Mouse (Mus musculus): ENCODE measurements around the gene Gm37240.

Gene Gm37240

DNA sequence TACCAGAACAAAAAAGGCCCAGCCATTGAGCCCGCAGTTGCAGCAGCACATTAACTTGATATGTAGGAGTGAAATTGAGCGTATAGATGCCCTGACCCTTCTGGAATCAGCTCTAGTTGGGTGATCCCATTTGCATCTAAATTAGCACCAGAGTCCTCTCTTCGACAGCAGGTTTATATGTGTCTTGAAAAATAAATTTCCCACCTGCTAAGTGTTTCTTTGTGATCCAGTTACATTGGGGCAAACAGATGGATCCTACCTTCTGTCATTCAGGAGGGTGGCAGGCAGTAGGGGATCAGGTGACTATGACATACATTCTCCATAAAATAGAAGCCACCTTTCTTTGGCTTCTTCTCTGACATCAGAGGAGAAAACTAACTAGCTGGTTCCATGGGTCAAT is 192.3 kb downstream of the Gm37240 start:
- in situ Hi-C loops (cut with MboI; ENCODE audit: unreplicated experiment in 2 of 2): no loop called here

DNA sequence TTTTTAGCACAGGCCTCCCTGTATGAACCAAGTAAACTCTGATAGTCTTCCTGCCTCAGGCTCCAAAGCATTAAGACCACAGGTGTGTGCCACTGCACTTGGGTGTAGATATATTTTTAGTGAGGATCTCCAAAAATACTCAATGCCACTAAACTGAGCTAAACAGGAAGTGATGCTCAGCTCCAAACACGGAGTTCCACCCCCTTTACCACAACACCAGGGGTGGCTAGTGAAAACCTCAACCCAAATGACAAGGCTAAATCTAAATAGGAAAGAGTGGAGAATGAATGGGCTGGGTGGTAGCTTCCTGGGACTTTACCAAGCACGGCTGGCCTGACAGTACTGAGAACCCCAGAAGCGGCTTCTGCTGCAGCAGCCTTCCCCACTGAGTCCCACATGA is 194.3 kb downstream of the Gm37240 start:
- in situ Hi-C loops (cut with MboI; ENCODE audit: unreplicated experiment in 2 of 2): no loop called here

- in situ Hi-C loops (cut with MboI; ENCODE audit: unreplicated experiment in 2 of 2): no loop called here
Measured at GRCm38 (mm10) chr3:85691134-85691533, 196.2 kb downstream of the Gm37240 start.

- in situ Hi-C loops (cut with MboI; ENCODE audit: unreplicated experiment in 2 of 2): no loop called here
Measured at GRCm38 (mm10) chr3:85688341-85688740, 199.0 kb downstream of the Gm37240 start.

DNA sequence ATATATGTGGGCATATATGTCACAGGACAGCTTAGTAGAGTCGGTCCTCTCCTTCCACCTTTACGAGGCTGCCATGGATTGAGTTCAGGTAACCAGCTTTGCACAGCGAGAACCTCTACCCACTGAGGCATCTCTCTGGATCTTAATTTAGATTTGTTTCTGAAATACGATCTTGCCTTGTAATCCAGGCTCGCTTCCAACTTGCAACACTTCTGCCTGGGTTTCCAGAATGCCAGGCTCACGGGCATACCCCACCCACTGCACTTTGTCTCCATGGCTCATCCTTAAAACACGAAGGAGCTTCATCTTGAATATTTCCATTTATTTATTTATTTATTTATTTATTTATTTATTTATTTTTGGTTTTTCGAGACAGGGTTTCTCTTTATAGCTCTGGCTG is 202.0 kb downstream of the Gm37240 start:
- in situ Hi-C loops (cut with MboI; ENCODE audit: unreplicated experiment in 2 of 2): no loop called here

DNA sequence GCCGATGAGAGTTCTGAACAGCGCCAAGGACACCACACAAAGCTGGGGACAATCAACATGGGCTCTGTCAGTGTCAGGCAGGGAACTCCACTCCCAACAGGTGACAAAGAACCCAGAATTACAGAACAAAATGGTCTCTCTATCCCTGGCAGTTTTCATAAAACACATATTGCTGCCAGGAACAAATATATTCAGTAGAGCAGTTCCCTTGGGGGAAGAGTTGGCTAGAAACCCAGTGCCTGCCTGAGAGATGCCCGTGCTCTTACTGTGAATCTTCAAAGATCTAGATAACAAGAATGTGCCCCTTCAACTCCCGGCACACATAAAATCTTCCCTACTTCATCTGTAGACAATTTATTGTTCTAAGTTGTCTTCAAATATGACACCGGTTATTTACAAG is 203.7 kb downstream of the Gm37240 start:
- in situ Hi-C loops (cut with MboI; ENCODE audit: unreplicated experiment in 2 of 2): no loop called here

DNA sequence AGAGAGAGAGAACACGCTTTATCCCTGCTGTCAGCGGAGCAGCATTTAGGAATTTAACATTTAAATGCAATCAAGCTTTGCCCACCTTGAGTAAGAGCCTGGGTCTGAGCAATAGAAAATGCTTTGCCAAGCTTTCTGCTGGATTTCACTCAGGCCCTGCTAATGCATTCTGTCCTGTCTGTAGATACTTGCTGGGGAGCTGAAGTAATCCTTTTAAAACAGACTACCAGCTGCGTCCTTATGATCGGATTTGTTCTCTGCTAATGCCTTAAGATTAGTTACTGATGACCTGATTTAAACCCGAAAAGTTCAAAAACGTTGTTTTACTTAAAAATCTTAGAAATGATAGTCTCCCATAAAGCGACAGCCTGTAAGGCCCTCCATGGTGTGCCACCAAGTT is 206.2 kb downstream of the Gm37240 start:
- in situ Hi-C loops (cut with MboI; ENCODE audit: unreplicated experiment in 2 of 2): no loop called here

- in situ Hi-C loops (cut with MboI; ENCODE audit: unreplicated experiment in 2 of 2): no loop called here
Measured at GRCm38 (mm10) chr3:85679960-85680359, 207.4 kb downstream of the Gm37240 start.

DNA sequence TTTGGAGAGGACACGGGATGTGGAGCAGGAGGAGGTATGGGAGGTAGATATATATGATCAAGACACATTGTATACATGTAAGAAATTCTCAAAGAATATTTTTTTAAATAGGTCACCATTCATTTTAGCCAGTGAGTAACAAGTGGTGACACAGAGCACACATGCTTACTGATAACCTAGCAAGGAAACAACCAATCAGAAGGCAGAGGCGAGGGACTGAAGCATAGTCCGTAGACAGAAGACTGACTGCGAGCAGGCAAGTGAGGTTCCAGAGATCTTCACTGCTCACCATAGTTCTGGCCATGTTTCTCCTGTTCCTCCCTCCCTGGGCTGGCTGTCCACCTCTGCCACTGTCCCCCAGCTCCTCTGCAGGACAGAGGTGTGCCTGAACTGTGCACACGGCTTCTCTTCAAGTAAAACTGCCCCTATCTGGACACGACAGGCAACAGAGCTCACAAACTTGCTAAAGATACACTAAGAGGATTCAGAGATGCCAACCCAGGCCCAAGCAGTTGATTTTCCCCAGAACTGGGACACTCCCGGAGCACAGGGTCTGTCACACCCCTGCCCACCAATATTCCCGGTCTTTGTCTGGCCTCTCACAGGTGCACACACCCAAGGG is 207.9 kb downstream of the Gm37240 start:
- in situ Hi-C loops (cut with MboI; ENCODE audit: unreplicated experiment in 2 of 2): no loop called here

GRCm38 (mm10) chr3:85677952-85678351 is 209.4 kb downstream of the Gm37240 start:
- in situ Hi-C loops (cut with MboI; ENCODE audit: unreplicated experiment in 2 of 2): no loop called here

DNA sequence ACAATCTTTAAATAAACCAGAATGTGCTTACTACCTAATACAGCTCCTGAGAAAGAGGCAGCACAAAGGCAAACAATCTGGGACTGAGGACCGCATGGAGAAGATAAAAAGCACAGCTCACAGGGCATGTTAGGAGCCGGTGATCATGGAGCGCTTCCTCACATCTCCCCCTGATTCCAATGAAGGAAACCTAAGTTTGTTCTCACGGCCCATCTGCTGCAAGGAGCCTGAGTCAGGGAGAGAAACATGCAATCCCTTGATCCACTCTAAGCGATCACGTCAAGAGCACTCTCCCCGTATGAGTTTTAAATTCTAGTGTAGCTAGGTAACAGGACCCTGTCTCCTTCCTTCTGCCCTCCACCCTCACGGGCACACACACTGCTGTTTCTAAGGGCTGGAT is 210.2 kb downstream of the Gm37240 start:
- in situ Hi-C loops (cut with MboI; ENCODE audit: unreplicated experiment in 2 of 2): no loop called here

DNA sequence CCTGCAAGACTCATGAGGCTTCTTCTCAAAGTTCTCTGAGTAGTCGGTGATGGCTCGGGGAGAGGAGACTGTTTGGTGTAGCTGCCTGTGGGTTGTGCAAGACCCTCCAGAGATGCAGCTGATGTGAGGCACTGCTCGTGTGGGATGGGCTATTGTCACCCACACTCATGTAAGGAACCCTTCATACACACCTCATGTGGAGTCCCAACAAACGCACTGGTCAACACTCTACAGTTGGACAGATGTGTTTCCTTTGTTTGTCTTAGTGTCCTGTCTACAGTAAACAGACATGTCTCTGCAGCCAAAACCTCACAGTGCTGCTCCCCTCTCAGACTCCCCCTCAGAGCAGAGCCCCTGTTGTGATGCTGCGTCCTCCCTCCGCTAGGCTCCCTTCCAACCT is 217.5 kb downstream of the Gm37240 start:
- in situ Hi-C loops (cut with MboI; ENCODE audit: unreplicated experiment in 2 of 2): no loop called here

GRCm38 (mm10) chr3:85667683-85668082 is 219.6 kb downstream of the Gm37240 start:
- in situ Hi-C loops (cut with MboI; ENCODE audit: unreplicated experiment in 2 of 2): no loop called here

DNA sequence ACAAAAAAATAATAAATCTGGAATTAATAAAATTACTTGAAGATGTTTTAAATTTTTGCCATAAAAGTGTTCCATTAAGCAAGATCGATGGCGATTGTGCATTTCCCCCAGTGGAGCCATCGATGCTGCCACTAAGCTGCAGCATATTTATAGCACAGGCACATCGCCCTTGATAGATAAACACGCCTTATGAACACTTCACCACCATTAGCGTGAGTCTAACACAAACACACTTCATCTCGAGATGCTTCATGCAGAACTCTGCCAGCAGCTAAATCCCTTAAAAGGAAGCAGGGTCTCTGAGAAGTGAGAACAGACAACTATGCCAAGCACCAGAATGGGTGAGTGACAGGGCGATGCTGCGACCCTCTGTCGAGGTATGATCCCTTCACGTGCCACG is 220.6 kb downstream of the Gm37240 start:
- in situ Hi-C loops (cut with MboI; ENCODE audit: unreplicated experiment in 2 of 2): no loop called here

- in situ Hi-C loops (cut with MboI; ENCODE audit: unreplicated experiment in 2 of 2): no loop called here
Measured at GRCm38 (mm10) chr3:85666166-85666565, 221.2 kb downstream of the Gm37240 start.

GRCm38 (mm10) chr3:85664591-85665171 is 222.6 kb downstream of the Gm37240 start:
- in situ Hi-C loops (cut with MboI; ENCODE audit: unreplicated experiment in 2 of 2): no loop called here

DNA sequence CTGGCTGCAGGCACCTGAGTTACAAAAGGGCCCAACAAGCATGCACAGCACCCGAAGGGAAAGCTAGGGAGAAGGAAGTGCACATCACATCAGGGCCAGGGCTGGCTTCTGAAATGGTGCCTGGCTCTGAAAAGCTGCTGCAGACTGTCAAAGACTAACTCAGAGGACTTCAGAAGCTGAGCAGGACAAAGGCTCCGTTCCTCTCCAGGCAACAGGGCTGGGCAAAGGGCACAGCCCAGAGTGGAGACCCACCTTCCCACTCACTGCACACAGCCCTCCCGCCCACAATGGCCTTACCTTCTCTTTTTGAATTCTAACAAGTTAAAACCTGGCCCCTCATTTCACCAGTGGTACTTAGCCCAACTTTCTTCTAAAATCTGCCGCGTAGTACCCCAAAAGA is 223.5 kb downstream of the Gm37240 start:
- in situ Hi-C loops (cut with MboI; ENCODE audit: unreplicated experiment in 2 of 2): no loop called here

DNA sequence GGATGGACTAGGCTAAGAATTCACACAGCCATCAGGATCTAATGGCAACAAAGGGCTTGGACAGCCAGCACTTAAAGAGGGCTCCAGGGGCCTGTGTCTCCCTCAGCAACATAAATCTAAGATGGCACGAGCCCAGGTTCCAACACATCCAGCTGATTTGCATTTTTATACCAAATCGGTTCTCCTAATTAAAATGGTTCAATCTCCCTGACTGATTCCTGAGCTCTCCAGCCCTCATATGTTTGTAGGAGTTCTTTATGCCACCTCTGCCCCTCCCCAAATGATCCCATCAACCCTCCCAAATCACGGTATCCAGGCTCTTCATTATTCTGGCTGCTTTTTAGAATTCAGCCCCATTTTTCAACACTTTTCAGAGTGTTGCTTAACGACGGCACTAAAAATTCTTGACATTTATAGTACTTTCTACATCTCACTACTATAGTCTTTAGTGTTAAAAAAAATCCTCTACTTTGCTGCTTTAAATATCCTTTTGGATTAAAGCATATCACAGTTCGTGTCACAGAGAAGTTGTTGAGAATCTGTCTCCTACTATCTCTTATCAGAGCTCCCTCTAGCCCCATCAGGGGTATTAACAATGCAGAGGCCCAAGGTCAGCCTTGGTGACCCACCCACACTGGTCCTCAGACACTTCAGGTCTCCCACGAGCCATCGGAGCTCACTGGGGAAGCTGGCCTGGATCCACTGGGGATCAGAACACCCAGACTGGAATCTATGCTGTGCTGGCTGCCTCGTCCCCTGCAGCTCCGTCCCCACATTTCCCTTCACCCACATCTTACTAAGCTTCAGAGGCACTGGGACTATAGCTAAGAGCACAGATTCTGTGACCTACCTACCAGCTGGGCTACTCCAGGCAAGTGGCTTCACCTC is 225.1 kb downstream of the Gm37240 start:
- in situ Hi-C loops (cut with MboI; ENCODE audit: unreplicated experiment in 2 of 2): no loop called here

DNA sequence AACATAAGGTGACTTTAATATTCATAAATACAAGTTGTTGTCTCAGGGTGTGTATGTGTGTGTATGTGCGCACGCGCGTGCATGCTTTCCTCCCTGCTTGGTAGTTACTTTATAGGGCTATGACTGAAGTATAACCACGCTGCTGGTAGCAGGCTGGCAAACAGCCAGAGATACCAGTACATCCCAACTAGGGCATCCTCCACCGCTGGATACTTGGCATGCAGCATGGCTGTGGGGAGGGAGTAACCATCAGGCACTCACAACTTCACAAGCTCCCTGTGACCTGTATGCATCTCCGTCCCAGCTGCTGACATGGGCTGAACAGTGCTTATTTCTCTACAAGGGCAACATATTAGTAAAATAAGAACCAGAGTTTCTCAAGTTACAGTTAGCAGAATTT is 227.6 kb downstream of the Gm37240 start:
- in situ Hi-C loops (cut with MboI; ENCODE audit: unreplicated experiment in 2 of 2): no loop called here

DNA sequence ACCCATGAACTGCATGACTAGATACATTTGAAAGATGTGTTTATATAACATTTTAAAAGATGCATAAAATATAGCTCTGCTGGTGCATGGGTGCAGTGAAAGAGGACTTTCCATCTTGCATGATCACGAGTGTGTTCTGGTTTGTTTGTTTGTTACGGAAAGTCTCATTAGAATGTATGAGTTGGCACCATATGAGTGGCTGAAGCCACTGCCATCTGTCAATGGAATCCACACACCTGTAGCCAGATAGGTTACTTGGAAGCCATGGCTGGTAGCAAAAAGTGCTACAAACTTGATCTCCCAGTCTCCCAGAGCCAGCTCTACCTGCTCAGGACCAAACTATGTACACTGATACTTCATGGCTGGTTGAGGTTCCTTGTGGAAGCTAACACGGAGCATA is 231.8 kb downstream of the Gm37240 start:
- in situ Hi-C loops (cut with MboI; ENCODE audit: unreplicated experiment in 2 of 2): no loop called here

GRCm38 (mm10) chr3:85652727-85653665 is 234.3 kb downstream of the Gm37240 start:
- in situ Hi-C loops (cut with MboI; ENCODE audit: unreplicated experiment in 2 of 2): no loop called here
